Mouse (Mus musculus): ENCODE data around the gene Idh3b.

The Idh3b gene

DNA sequence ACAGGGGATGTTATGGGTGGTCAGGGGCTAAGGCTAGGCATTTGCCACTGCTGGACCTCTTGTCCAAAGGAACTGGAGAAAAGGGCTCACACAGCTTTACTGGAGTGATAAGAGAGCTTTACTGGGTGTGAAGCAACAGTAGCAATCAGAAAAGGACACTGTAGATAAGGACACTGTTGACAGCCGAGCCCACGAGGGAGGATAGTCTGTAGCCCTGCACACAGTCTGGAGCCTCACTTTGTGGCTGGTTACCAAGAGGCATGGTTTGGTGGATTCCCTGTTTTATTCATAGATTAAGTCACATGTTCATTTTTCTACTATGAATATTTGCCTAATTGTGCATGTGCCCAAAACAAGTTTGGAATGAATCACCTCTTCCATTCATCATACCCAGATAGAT lies 21.9 kb downstream of the Idh3b start:
- no peak for DNase-seq

DNA sequence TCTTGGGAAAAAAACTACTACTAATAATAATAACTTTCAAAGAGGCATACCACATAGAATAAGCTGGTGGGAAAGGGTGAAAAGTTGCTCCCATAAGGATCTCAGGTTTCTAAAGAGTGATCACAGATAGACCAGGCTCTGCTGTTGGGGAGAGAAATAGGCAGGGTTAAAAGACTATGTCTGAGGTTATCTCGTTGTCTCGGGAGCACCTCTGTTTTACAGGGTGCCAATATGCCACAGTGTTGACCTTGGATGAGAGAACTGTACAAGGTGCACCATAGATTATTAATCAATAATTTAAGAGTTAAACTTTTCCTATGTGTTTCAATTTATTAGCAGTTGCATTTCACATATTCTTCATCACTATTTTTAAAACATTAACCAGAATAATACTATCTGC lies 22.4 kb downstream of the Idh3b start:
- DNase-seq, result no peak

DNA sequence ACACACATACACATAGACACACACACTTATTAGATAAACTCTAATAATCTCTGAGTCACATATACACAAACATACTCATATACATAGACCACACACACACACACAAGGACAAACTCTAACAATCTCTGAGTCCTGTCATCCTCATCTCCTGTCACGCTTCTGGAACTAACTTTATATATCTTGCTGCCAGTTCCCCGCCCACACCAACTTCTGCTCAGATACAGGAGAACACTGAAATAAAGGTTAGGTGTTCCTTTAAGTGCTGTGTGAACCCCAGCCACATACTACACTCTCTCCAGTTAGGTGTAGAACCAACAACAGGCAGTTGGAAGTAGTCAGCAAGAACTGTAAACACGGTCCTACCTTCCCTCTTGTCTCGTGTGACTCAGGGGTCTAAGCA lies 23.5 kb downstream of the Idh3b start:
- no peak for DNase-seq

DNA sequence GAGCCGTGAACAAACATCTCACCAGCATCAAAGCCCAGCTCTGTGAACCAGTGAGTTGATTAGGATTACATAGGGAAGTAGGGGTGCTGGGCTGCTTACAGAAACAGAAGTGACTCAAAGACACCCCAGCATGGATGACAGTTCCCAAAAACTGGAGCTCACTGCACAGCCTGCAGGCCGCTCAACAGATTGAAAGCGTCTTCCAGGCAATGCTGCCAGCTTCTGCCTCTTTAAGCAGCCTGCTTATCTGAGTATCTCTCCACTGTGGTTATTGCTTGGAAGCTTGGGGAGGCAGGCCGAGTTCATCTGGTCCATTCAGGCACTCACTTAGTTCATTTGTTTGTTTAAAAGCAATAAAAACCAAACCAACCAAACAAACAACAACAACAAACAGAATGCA lies 27.6 kb downstream of the Idh3b start:
- DNase-seq, result no peak

DNA sequence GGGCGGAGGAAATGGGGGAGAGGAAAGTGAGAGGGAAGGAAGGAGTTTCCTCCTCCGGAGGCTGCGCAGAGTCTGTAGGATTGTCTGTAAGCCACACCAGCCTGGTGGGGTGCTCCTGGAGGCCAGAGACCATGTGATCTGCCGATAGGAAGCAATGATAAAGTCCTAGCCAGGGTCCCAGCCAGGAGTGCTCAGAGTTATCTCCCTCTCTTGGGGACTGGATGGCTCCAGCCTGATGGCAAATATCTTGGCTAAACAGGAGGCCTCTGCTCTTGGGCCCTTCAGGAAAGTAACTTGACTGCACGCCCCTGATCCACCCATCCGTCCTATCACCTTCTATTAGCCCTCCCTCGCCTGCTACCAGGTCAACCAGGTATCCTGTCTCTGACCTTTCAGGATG lies 36.1 kb downstream of the Idh3b start:
- DNase-seq, result no peak

DNA sequence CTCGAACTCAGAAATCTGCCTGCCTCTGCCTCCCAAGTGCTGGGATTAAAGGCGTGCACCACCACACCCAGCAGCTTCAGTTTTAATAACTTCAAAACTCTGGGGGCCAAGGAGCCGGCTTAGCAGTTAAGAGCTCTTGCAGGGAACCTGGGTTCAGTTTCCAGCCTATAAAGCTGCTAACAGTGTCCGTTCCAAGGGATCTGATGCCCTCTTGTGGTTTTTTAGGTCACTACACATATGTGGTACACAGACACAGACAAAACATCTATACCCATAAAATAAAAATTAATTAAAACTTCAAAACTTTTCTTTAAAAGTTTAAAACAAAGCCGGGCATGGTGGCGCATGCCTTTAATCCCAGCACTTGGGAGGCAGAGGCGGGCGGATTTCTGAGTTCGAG lies 37.4 kb downstream of the Idh3b start:
- peak; percentile 8 for DNase-seq
